Mouse (Mus musculus) MEL (cell line): Measurements from ENCODE around the gene Slc41a1.

Experiments used
- CHD1 ChIP-seq: IDR thresholded peaks from 2 replicates; pipeline ENCODE4 v1.6.1; 2012; ENCODE audit warnings: low read depth, mild to moderate bottlenecking, inconsistent platforms, low read length, improper control_type of control experiment
- CTCF ChIP-seq, 3 experiments: IDR thresholded peaks in 2 of 3; conservative IDR thresholded peaks in 1 of 3; 2 replicates each; pipeline ENCODE4 v1.5.1; 2011 to 2012; ENCODE audit warnings: low read length in 3 of 3, low read depth in 2 of 3, mild to moderate bottlenecking in 2 of 3, improper control_type of control experiment in 1 of 3, inconsistent platforms in 1 of 3, mixed read lengths in 1 of 3, moderate library complexity in 1 of 3; ENCODE audit not compliant: control insufficient read depth in 1 of 3, insufficient read depth in 1 of 3, poor library complexity in 1 of 3, severe bottlenecking in 1 of 3
- E2F4 ChIP-seq: IDR thresholded peaks from 2 replicates; pipeline ENCODE4 v1.6.1; 2011; ENCODE audit warnings: low read depth, low read length, improper control_type of control experiment, borderline replicate concordance
- GATA1 ChIP-seq: IDR thresholded peaks from 2 replicates; pipeline ENCODE4 v1.6.1; 2011; ENCODE audit warnings: low read depth, low read length, improper control_type of control experiment
- HCFC1 ChIP-seq: IDR thresholded peaks from 2 replicates; pipeline ENCODE4 v1.6.1; 2012; ENCODE audit warnings: low read depth, mild to moderate bottlenecking, inconsistent platforms, low read length, improper control_type of control experiment, moderate library complexity
- MAFK ChIP-seq: IDR thresholded peaks from 2 replicates; pipeline ENCODE4 v1.6.1; 2011; ENCODE audit warnings: low read depth, mild to moderate bottlenecking, low read length, improper control_type of control experiment, borderline replicate concordance
- MEF2A ChIP-seq: IDR thresholded peaks from 2 replicates; pipeline ENCODE4 v1.6.1; 2014; ENCODE audit warnings: low read depth, mild to moderate bottlenecking, inconsistent platforms, low read length, improper control_type of control experiment; ENCODE audit not compliant: poor library complexity, insufficient replicate concordance, severe bottlenecking; ENCODE audit errors: extremely low read depth
- POLR2A ChIP-seq, 2 experiments: IDR thresholded peaks; 2 replicates each; pipeline ENCODE4 v1.6.1; 2011 to 2012; ENCODE audit warnings: low read length in 2 of 2, mild to moderate bottlenecking in 2 of 2, control low read depth in 1 of 2, improper control_type of control experiment in 1 of 2, low read depth in 1 of 2, moderate library complexity in 1 of 2; ENCODE audit not compliant: control insufficient read depth in 1 of 2, insufficient read depth in 1 of 2, poor library complexity in 1 of 2
- POLR2AphosphoS2 ChIP-seq: IDR thresholded peaks from 2 replicates; pipeline ENCODE4 v1.6.1; 2011; ENCODE audit warnings: low read length, improper control_type of control experiment
- RCOR1 ChIP-seq: IDR thresholded peaks from 2 replicates; pipeline ENCODE4 v1.6.1; 2012; ENCODE audit warnings: low read depth, mild to moderate bottlenecking, inconsistent platforms, low read length, improper control_type of control experiment
- TAL1 ChIP-seq: IDR thresholded peaks from 2 replicates; pipeline ENCODE4 v1.6.1; 2012; ENCODE audit warnings: mild to moderate bottlenecking, inconsistent platforms, low read length, moderate library complexity, mixed read lengths
- USF2 ChIP-seq, 2 experiments: IDR thresholded peaks; 2 replicates each; pipeline ENCODE4 v1.6.1; 2011 to 2012; ENCODE audit warnings: improper control_type of control experiment in 2 of 2, low read length in 2 of 2, borderline replicate concordance in 1 of 2, inconsistent platforms in 1 of 2, low read depth in 1 of 2, mild to moderate bottlenecking in 1 of 2; ENCODE audit not compliant: insufficient read depth in 1 of 2
- ZC3H11A ChIP-seq: IDR thresholded peaks from 2 replicates; pipeline ENCODE4 v1.6.1; 2012; ENCODE audit warnings: low read depth, mild to moderate bottlenecking, inconsistent platforms, low read length, improper control_type of control experiment

- TF ChIP-seq RCOR1 = no peak
- no peak for TF ChIP-seq POLR2A (IDR thresholded peaks at IDR 0.05; ENCODE audit: control insufficient read depth in 1 of 2, insufficient read depth in 1 of 2, low read depth in 1 of 2, low read length in 2 of 2, poor library complexity in 1 of 2)
- TF ChIP-seq TAL1 = no peak
- no peak for TF ChIP-seq MAFK
- TF ChIP-seq MEF2A = no peak
- TF ChIP-seq CTCF (IDR thresholded peaks at IDR 0.05 in 2 of 3, conservative IDR thresholded peaks at IDR 0.05 in 1 of 3; ENCODE audit: control insufficient read depth in 1 of 3, insufficient read depth in 1 of 3, low read depth in 2 of 3, low read length in 3 of 3, poor library complexity in 1 of 3, severe bottlenecking in 1 of 3) = no peak
- no peak for TF ChIP-seq GATA1
- TF ChIP-seq USF2 (IDR thresholded peaks at IDR 0.05; ENCODE audit: borderline replicate concordance in 1 of 2, insufficient read depth in 1 of 2, low read depth in 1 of 2, low read length in 2 of 2) = no peak
- no peak for TF ChIP-seq HCFC1
- TF ChIP-seq ZC3H11A = no peak
- no peak for TF ChIP-seq CHD1
- no peak for TF ChIP-seq POLR2AphosphoS2
- TF ChIP-seq E2F4 = no peak
These were observed 23.1 kb upstream of the Slc41a1 start for GRCm38 (mm10) chr1:131804166-131804565.
